Mouse (Mus musculus) hindbrain, embryonic 12.5 days (tissue): ENCODE measurements around the gene Ltbp2. TPM values are rescaled to one million over a fixed set of nuclear protein-coding genes. Genes with fewer than 3 reads are reported as not detected.

Experiments used
- polyA plus RNA-seq: library from polyadenylated mRNA; unstranded; fragments of >200 nt; fragmentation: Nextera tagmentation; extraction: Ambion mirVana; gene quantifications from 2 replicates; pipeline ENCODE4 v1.2.1, GENCODE M21; 2016

Gene Ltbp2
- polyA plus RNA-seq, 1 experiment from 2014 or later = 0.45 TPM

Other genes with a start within 250 kb of the Ltbp2 start
- not detected in 2 replicates for gene Vrtn, start 235.5 kb downstream of the Ltbp2 start, polyA plus RNA-seq
- 1.7 and 2.3 TPM in 2 replicates for gene Syndig1l, start 177.7 kb downstream of the Ltbp2 start, polyA plus RNA-seq
- 78.8 and 79.5 TPM in 2 replicates for gene Npc2, start 103.4 kb downstream of the Ltbp2 start, polyA plus RNA-seq
- gene Isca2, start 103.3 kb downstream of the Ltbp2 start, polyA plus RNA-seq = 135 and 147 TPM in 2 replicates
- gene Fcf1, start 94.4 kb upstream of the Ltbp2 start, polyA plus RNA-seq = 112 and 120 TPM in 2 replicates
- 31.3 and 33.0 TPM in 2 replicates for gene Arel1, start 94.4 kb upstream of the Ltbp2 start, polyA plus RNA-seq
- gene Ylpm1, start 119.8 kb upstream of the Ltbp2 start, polyA plus RNA-seq = 38.5 and 40.3 TPM in 2 replicates
- 3.2 and 4.0 TPM in 2 replicates for gene Prox2, start 234.2 kb upstream of the Ltbp2 start, polyA plus RNA-seq
- gene Dlst, start 234.3 kb upstream of the Ltbp2 start, polyA plus RNA-seq = 102 and 109 TPM in 2 replicates